Mouse (Mus musculus) megakaryocyte-erythroid progenitor cell, adult 5-6 weeks (primary cell): Measurements from ENCODE around the gene Afg1l. TPM values are rescaled to one million over a fixed set of nuclear protein-coding genes. Genes with fewer than 3 reads are reported as not detected.

Experiments used
- ATAC-seq: replicated peaks from 2 replicates; pipeline ENCODE4 v1.8.0; 2016; ENCODE audit warnings: mild to moderate bottlenecking, inconsistent platforms; ENCODE audit not compliant: severe bottlenecking, poor library complexity, low FRiP score, low TSS enrichment
- total RNA-seq, 2 experiments: library from RNA; stranded (forward) in 1 of 2; stranded (reverse) in 1 of 2; fragments of 200-1000, 215-1000 nt in 1 of 2; fragments of >200 nt in 1 of 2; fragmentation: Nextera tagmentation in 1 of 2; gene quantifications; 2 replicates each; pipeline ENCODE4 v1.2.3; 2014 to 2017

Afg1l gene
- total RNA-seq, 2 experiments from 2014 or later: 5.0 to 5.9 TPM

- ATAC-seq: no peak
Measured at GRCm38 (mm10) chr10:42275401-42275870, 202.9 kb downstream of the Afg1l start.

GRCm38 (mm10) chr10:42274712-42275400 lies 203.5 kb downstream of the Afg1l start:
- no peak for ATAC-seq

GRCm38 (mm10) chr10:42273760-42274691 lies 204.3 kb downstream of the Afg1l start:
- peak; percentile 16 for ATAC-seq

GRCm38 (mm10) chr10:42273403-42273759 lies 205.0 kb downstream of the Afg1l start:
- no peak for ATAC-seq

GRCm38 (mm10) chr10:42271454-42272230 lies 206.7 kb downstream of the Afg1l start:
- ATAC-seq: no peak

GRCm38 (mm10) chr10:42270277-42271083 lies 207.9 kb downstream of the Afg1l start:
- ATAC-seq: no peak

GRCm38 (mm10) chr10:42269281-42270025 lies 208.9 kb downstream of the Afg1l start:
- no peak for ATAC-seq

GRCm38 (mm10) chr10:42267811-42268545 lies 210.4 kb downstream of the Afg1l start:
- no peak for ATAC-seq

- peak; percentile 77 for ATAC-seq
Measured at GRCm38 (mm10) chr10:42265021-42265689, 213.2 kb downstream of the Afg1l start.

- no peak for ATAC-seq
Measured at GRCm38 (mm10) chr10:42264195-42264594, 214.2 kb downstream of the Afg1l start.

- ATAC-seq: no peak
Measured at GRCm38 (mm10) chr10:42263701-42264100, 214.7 kb downstream of the Afg1l start.

Other genes with a start within 250 kb of the Afg1l start
- 37.6 and 51.7 TPM in 2 replicates for gene Foxo3, start 201.8 kb downstream of the Afg1l start, total RNA-seq (2014; fragmentation: Nextera tagmentation)
- 38.6 and 40.0 TPM in 2 replicates for gene Foxo3, start 201.8 kb downstream of the Afg1l start, total RNA-seq (2017)
- gene Snx3, start 23.5 kb upstream of the Afg1l start, total RNA-seq (2014; fragmentation: Nextera tagmentation): 281 and 293 TPM in 2 replicates
- 83.3 and 144 TPM in 2 replicates for gene Snx3, start 23.5 kb upstream of the Afg1l start, total RNA-seq (2017)
- not detected in 2 replicates for gene Nr2e1, start 105.1 kb upstream of the Afg1l start, total RNA-seq (2014; fragmentation: Nextera tagmentation)
- gene Nr2e1, start 105.1 kb upstream of the Afg1l start, total RNA-seq (2017): not detected in 2 replicates
- gene Ostm1, start 105.3 kb upstream of the Afg1l start, total RNA-seq (2014; fragmentation: Nextera tagmentation): 20.9 and 44.1 TPM in 2 replicates
- 33.5 and 48.7 TPM in 2 replicates for gene Ostm1, start 105.3 kb upstream of the Afg1l start, total RNA-seq (2017)